In genomic region chr2:121119260-121119659, GRCm38 (mm10) we compare ENCODE assay signal across 33 mouse cellular contexts. TPM values are rescaled to one million over a fixed set of nuclear protein-coding genes. Genes with fewer than 3 reads are reported as not detected.
DNase-seq lines count a peak whose midpoint lies in the region; ATAC-seq and TF ChIP-seq lines count a peak whose summit lies in the region.
"Had no signal": no experiment of that assay in that cellular context is flagged by ENCODE, and none has a peak within 500 bp of the region (broad histone marks: within the 10 kb centered on the region; RNA-seq: fewer than 3 reads in every experiment).

No protein-coding gene starts in this region.

- H3K27me3 ChIP-seq in lung, embryonic 14.5 days (ENCODE audit: insufficient read depth, low read length) = no peaks in the 10 kb centered on the region
- H3K27me3 ChIP-seq in lung, postnatal 0 days (replicated peaks; ENCODE audit: insufficient read depth, low read length) = no peaks in the 10 kb centered on the region
- no peaks in the 10 kb centered on the region for H3K27me3 ChIP-seq in midbrain, embryonic 15.5 days (replicated peaks)
- H3K27me3 ChIP-seq: forebrain, embryonic 13.5 days; hindbrain, embryonic 13.5 days had no signal

- no peaks in the 10 kb centered on the region for H3K9me3 ChIP-seq in lung, embryonic 14.5 days (ENCODE audit: low read depth, low read length)
- no peaks in the 10 kb centered on the region for H3K9me3 ChIP-seq in lung, postnatal 0 days (ENCODE audit: low read length)
- H3K9me3 ChIP-seq in midbrain, embryonic 15.5 days = no peaks in the 10 kb centered on the region
- H3K9me3 ChIP-seq: forebrain, embryonic 10.5 days; forebrain, embryonic 13.5 days; heart, embryonic 10.5 days; heart, embryonic 13.5 days; hindbrain, embryonic 13.5 days had no signal

- H3K9ac ChIP-seq in lung, embryonic 14.5 days = no peak overlapping the region
- H3K9ac ChIP-seq in lung, postnatal 0 days (replicated peaks; ENCODE audit: low read depth) = no peak overlapping the region
- no peak overlapping the region for H3K9ac ChIP-seq in midbrain, embryonic 15.5 days
- H3K9ac ChIP-seq: forebrain, embryonic 13.5 days; heart, embryonic 13.5 days; hindbrain, embryonic 13.5 days had no signal

- H3K4me2 ChIP-seq in lung, embryonic 14.5 days = no peak overlapping the region
- H3K4me2 ChIP-seq in lung, postnatal 0 days (replicated peaks; ENCODE audit: low read depth, low read length) = no peak overlapping the region
- H3K4me2 ChIP-seq in midbrain, embryonic 15.5 days = no peak overlapping the region
- H3K4me2 ChIP-seq: forebrain, embryonic 13.5 days; heart, embryonic 13.5 days; hindbrain, embryonic 13.5 days had no signal

- peak; percentile 74 for ATAC-seq in lung, embryonic 14.5 days (ENCODE audit: insufficient read depth)
- peak; percentile 93 for ATAC-seq in lung, postnatal 0 days
- ATAC-seq in midbrain, embryonic 15.5 days (replicated peaks) = no peak
- no peak for ATAC-seq in granulocyte monocyte progenitor cell, adult 5-6 weeks (replicated peaks; ENCODE audit: poor library complexity, severe bottlenecking)
- ATAC-seq: activated CD4-positive, CD25-positive, alpha-beta regulatory T cell, adult 4 months; forebrain, embryonic 13.5 days; forebrain, embryonic 16.5 days; hindbrain, embryonic 16.5 days had no signal

- 54% methylated on average over 3 of the region's 3 CpGs for WGBS in lung, embryonic 14.5 days
- WGBS in lung, postnatal 0 days = 58% methylated on average over 3 of the region's 3 CpGs
- WGBS in midbrain, embryonic 15.5 days = 90% methylated on average over 3 of the region's 3 CpGs

- no peak overlapping the region for H3K4me3 ChIP-seq in lung, embryonic 14.5 days (ENCODE audit: low read depth, low read length)
- no peak overlapping the region for H3K4me3 ChIP-seq in lung, postnatal 0 days (ENCODE audit: low read depth, low read length)
- no peak overlapping the region for H3K4me3 ChIP-seq in midbrain, embryonic 15.5 days
- H3K4me3 ChIP-seq: forebrain, embryonic 10.5 days; forebrain, embryonic 13.5 days; heart, adult 2 months; heart, embryonic 10.5 days; heart, embryonic 13.5 days; hindbrain, embryonic 13.5 days had no signal

- H3K36me3 ChIP-seq in lung, embryonic 14.5 days (ENCODE audit: insufficient read depth) = no peaks in the 10 kb centered on the region
- H3K36me3 ChIP-seq in lung, postnatal 0 days (ENCODE audit: insufficient read depth, low read length) = no peaks in the 10 kb centered on the region
- H3K36me3 ChIP-seq in midbrain, embryonic 15.5 days (replicated peaks) = no peaks in the 10 kb centered on the region
- H3K36me3 ChIP-seq: forebrain, embryonic 10.5 days; heart, embryonic 10.5 days; heart, embryonic 13.5 days; hindbrain, embryonic 13.5 days had no signal

- no peaks in the 10 kb centered on the region for H3K4me1 ChIP-seq in lung, embryonic 14.5 days (ENCODE audit: insufficient read depth)
- no peaks in the 10 kb centered on the region for H3K4me1 ChIP-seq in lung, postnatal 0 days (ENCODE audit: insufficient read depth, low read depth, low read length)
- no peaks in the 10 kb centered on the region for H3K4me1 ChIP-seq in midbrain, embryonic 15.5 days
- H3K4me1 ChIP-seq: forebrain, embryonic 10.5 days; forebrain, embryonic 13.5 days; heart, embryonic 10.5 days; heart, embryonic 13.5 days; hindbrain, embryonic 13.5 days had no signal

- peak; percentile 79 for TF ChIP-seq EP300 in lung, postnatal 0 days (IDR thresholded peaks at IDR 0.05)

- no peak for TF ChIP-seq CTCF in lung, embryonic 14.5 days (IDR thresholded peaks at IDR 0.05; ENCODE audit: low read depth)
- no peak for TF ChIP-seq CTCF in lung, postnatal 0 days (IDR thresholded peaks at IDR 0.05)

- no peak overlapping the region for H3K27ac ChIP-seq in lung, embryonic 14.5 days (ENCODE audit: low read depth)
- no peak overlapping the region for H3K27ac ChIP-seq in lung, postnatal 0 days (ENCODE audit: low read length)
- no peak overlapping the region for H3K27ac ChIP-seq in midbrain, embryonic 15.5 days
- H3K27ac ChIP-seq: forebrain, embryonic 10.5 days; forebrain, embryonic 13.5 days; heart, adult 2 months; heart, embryonic 10.5 days; heart, embryonic 13.5 days; hindbrain, embryonic 13.5 days had no signal

- DNase-seq in adipocyte (ENCODE audit: low spot score) = peak; percentile 45
- DNase-seq in lung, embryonic 14.5 days = peak; percentile 66
- DNase-seq in lung, postnatal 0 days (ENCODE audit: low spot score) = peak; percentile 85
- DNase-seq in lung, postnatal 25 days (ENCODE audit: low spot score) = peak; percentile 47
- no peak for DNase-seq in spleen, adult 12 weeks (ENCODE audit: low spot score)
- DNase-seq in urinary bladder, postnatal 25 days (ENCODE audit: low spot score) = no peak
- DNase-seq: adrenal gland, postnatal 10 days; adrenal gland, postnatal 36 days; cerebellum, adult 18-20 months; cerebellum, adult 9-10 months; cerebellum, postnatal 14 days; gastrocnemius, postnatal 14 days; heart, adult 2 months had no signal

RNA-seq across cellular contexts. Expression of gene Tgm7, which starts 9.7 kb away (rescaled TPM):
- polyA plus RNA-seq in lung, embryonic 14.5 days (2014; fragmentation: Nextera tagmentation; extraction: Ambion mirVana) = not detected in 2 replicates
- not detected in 2 replicates for polyA plus RNA-seq in lung, postnatal 0 days (2015; fragmentation: Nextera tagmentation; extraction: Ambion mirVana)
- polyA plus RNA-seq in midbrain, embryonic 15.5 days (2015; fragmentation: Nextera tagmentation; extraction: Ambion mirVana) = not detected in 2 replicates
- total RNA-seq in granulocyte monocyte progenitor cell, adult 5-6 weeks (2014; fragmentation: Nextera tagmentation) = not detected in 2 replicates
- total RNA-seq in granulocyte monocyte progenitor cell, adult 5-6 weeks (2017) = not detected in 2 replicates
- total RNA-seq: adrenal gland, adult 18-20 months; adrenal gland, postnatal 10 days; adrenal gland, postnatal 36 days; ES-E14; gastrocnemius, adult 18-20 months; gastrocnemius, postnatal 14 days; gastrocnemius, postnatal 4 days; heart, adult 2 months; heart, postnatal 25 days; hematopoietic stem cell, adult 5-6 weeks had no signal
- polyA plus RNA-seq: C2C12; embryonic facial prominence, embryonic 11.5 days; embryonic facial prominence, embryonic 14.5 days; forebrain, embryonic 10.5 days; forebrain, embryonic 13.5 days; forebrain, embryonic 16.5 days; heart, embryonic 10.5 days; heart, embryonic 13.5 days; heart, embryonic 16.5 days; hindbrain, embryonic 13.5 days; hindbrain, embryonic 16.5 days had no signal

RNA-seq across cellular contexts. Expression of gene Adal, which starts 21.0 kb away (rescaled TPM):
- polyA plus RNA-seq in lung, embryonic 14.5 days (2014; fragmentation: Nextera tagmentation; extraction: Ambion mirVana) = 18.8 and 21.4 TPM in 2 replicates
- 12.7 and 13.5 TPM in 2 replicates for polyA plus RNA-seq in lung, postnatal 0 days (2015; fragmentation: Nextera tagmentation; extraction: Ambion mirVana)
- polyA plus RNA-seq in midbrain, embryonic 15.5 days (2015; fragmentation: Nextera tagmentation; extraction: Ambion mirVana) = 32.1 and 32.4 TPM in 2 replicates
- total RNA-seq in granulocyte monocyte progenitor cell, adult 5-6 weeks (2014; fragmentation: Nextera tagmentation) = 10.4 and 17.9 TPM in 2 replicates
- total RNA-seq in granulocyte monocyte progenitor cell, adult 5-6 weeks (2017) = 9.0 and 9.2 TPM in 2 replicates

RNA-seq across cellular contexts. Expression of gene Lcmt2, which starts 21.2 kb away (rescaled TPM):
- polyA plus RNA-seq in lung, embryonic 14.5 days (2014; fragmentation: Nextera tagmentation; extraction: Ambion mirVana) = 21.6 and 21.8 TPM in 2 replicates
- 19.3 and 21.8 TPM in 2 replicates for polyA plus RNA-seq in lung, postnatal 0 days (2015; fragmentation: Nextera tagmentation; extraction: Ambion mirVana)
- 21.7 and 23.1 TPM in 2 replicates for polyA plus RNA-seq in midbrain, embryonic 15.5 days (2015; fragmentation: Nextera tagmentation; extraction: Ambion mirVana)
- 6.6 and 9.7 TPM in 2 replicates for total RNA-seq in granulocyte monocyte progenitor cell, adult 5-6 weeks (2014; fragmentation: Nextera tagmentation)
- total RNA-seq in granulocyte monocyte progenitor cell, adult 5-6 weeks (2017) = 6.6 and 7.3 TPM in 2 replicates

RNA-seq across cellular contexts. Expression of gene Tgm5, which starts 33.6 kb away (rescaled TPM):
- polyA plus RNA-seq in lung, embryonic 14.5 days (2014; fragmentation: Nextera tagmentation; extraction: Ambion mirVana) = not detected in 2 replicates
- 0.07 TPM in 2 replicates for polyA plus RNA-seq in lung, postnatal 0 days (2015; fragmentation: Nextera tagmentation; extraction: Ambion mirVana)
- polyA plus RNA-seq in midbrain, embryonic 15.5 days (2015; fragmentation: Nextera tagmentation; extraction: Ambion mirVana) = not detected in 2 replicates
- total RNA-seq in granulocyte monocyte progenitor cell, adult 5-6 weeks (2014; fragmentation: Nextera tagmentation) = not detected in 2 replicates
- not detected in 2 replicates for total RNA-seq in granulocyte monocyte progenitor cell, adult 5-6 weeks (2017)
- total RNA-seq: adrenal gland, adult 18-20 months; adrenal gland, postnatal 36 days; ES-E14; gastrocnemius, postnatal 14 days; heart, adult 2 months; heart, postnatal 25 days; hematopoietic stem cell, adult 5-6 weeks had no signal
- polyA plus RNA-seq: activated CD4-positive, CD25-positive, alpha-beta regulatory T cell, adult 4 months; embryonic facial prominence, embryonic 11.5 days; forebrain, embryonic 10.5 days; forebrain, embryonic 16.5 days; heart, embryonic 10.5 days; heart, embryonic 16.5 days; hindbrain, embryonic 13.5 days had no signal

RNA-seq across cellular contexts. Expression of gene Tubgcp4, which starts 51.2 kb away (rescaled TPM):
- 51.9 and 58.0 TPM in 2 replicates for polyA plus RNA-seq in lung, embryonic 14.5 days (2014; fragmentation: Nextera tagmentation; extraction: Ambion mirVana)
- 18.6 and 22.0 TPM in 2 replicates for polyA plus RNA-seq in lung, postnatal 0 days (2015; fragmentation: Nextera tagmentation; extraction: Ambion mirVana)
- polyA plus RNA-seq in midbrain, embryonic 15.5 days (2015; fragmentation: Nextera tagmentation; extraction: Ambion mirVana) = 54.6 and 56.9 TPM in 2 replicates
- 48.4 and 60.8 TPM in 2 replicates for total RNA-seq in granulocyte monocyte progenitor cell, adult 5-6 weeks (2014; fragmentation: Nextera tagmentation)
- total RNA-seq in granulocyte monocyte progenitor cell, adult 5-6 weeks (2017) = 27.0 and 36.1 TPM in 2 replicates

Comparison
In these comparisons a context has a peak if more than half of its experiments do, and no peak if none do; other contexts are left out.
1. DNase-seq: peak in adipocyte (single experiment), lung, embryonic 14.5 days (single experiment), lung, postnatal 0 days (single experiment) and lung, postnatal 25 days (single experiment); none in spleen, adult 12 weeks (single experiment) and urinary bladder, postnatal 25 days (single experiment).
2. ATAC-seq: peak in lung, embryonic 14.5 days (single experiment) and lung, postnatal 0 days (single experiment); none in midbrain, embryonic 15.5 days (single experiment) and granulocyte monocyte progenitor cell, adult 5-6 weeks (single experiment).